Comparison of ENCODE assay signal across 8 mouse cellular contexts in genomic region chr17:4993497-4993839, GRCm38 (mm10). TPM values are rescaled to one million over a fixed set of nuclear protein-coding genes. Genes with fewer than 3 reads are reported as not detected.
DNase-seq lines count a peak whose midpoint lies in the region; ATAC-seq and TF ChIP-seq lines count a peak whose summit lies in the region.

No protein-coding gene starts in this region.

- ATAC-seq in heart, embryonic 14.5 days (ENCODE audit: insufficient number of reproducible peaks, insufficient read depth, low FRiP score, low read depth) = no peak

- no peak for DNase-seq in heart, postnatal 4 days
- DNase-seq in MEL (ENCODE audit: low read depth, low spot score) = peak; percentile 74
- no peak for DNase-seq in hindbrain, embryonic 10.5 days (ENCODE audit: low spot score)
- DNase-seq in midbrain, embryonic 10.5 days (ENCODE audit: low spot score) = no peak
- no peak for DNase-seq in frontal cortex, postnatal 14 days (ENCODE audit: low spot score in 2 of 2)
- no peak for DNase-seq in cerebellum, postnatal 10 days
- no peak for DNase-seq in layer of hippocampus, adult 11-12 months (ENCODE audit: low spot score)

- no peak; a peak in 1 of 4 replicates for TF ChIP-seq EP300 in MEL (IDR thresholded peaks at IDR 0.05; ENCODE audit: low read depth in 1 of 2, low read length in 2 of 2)

- peak overlapping the region; percentile 63 for H3K4me2 ChIP-seq in heart, embryonic 14.5 days (ENCODE audit: low read length)

- H3K9ac ChIP-seq in heart, embryonic 14.5 days (ENCODE audit: low read length) = peak overlapping the region; percentile 99
- peak overlapping the region; percentile 99 for H3K9ac ChIP-seq in MEL (ENCODE audit: control insufficient read depth, low read depth, low read length, poor library complexity, severe bottlenecking)

- H3K9me3 ChIP-seq in heart, embryonic 14.5 days (ENCODE audit: control insufficient read depth, low read length) = no peaks in the 10 kb centered on the region
- no peaks in the 10 kb centered on the region for H3K9me3 ChIP-seq in MEL (replicated peaks; ENCODE audit: insufficient read depth, low read length)
- H3K9me3 ChIP-seq in hindbrain, embryonic 10.5 days = no peaks in the 10 kb centered on the region
- H3K9me3 ChIP-seq in midbrain, embryonic 10.5 days (replicated peaks) = no peaks in the 10 kb centered on the region

- H3K4me3 ChIP-seq in heart, embryonic 14.5 days (ENCODE audit: control insufficient read depth in 1 of 2, insufficient read depth in 1 of 2, low read depth in 1 of 2, low read length in 2 of 2) = peak overlapping the region; percentile 91 to 97
- peak overlapping the region; percentile 75 to 92 for H3K4me3 ChIP-seq in MEL (ENCODE audit: control insufficient read depth in 1 of 2, insufficient read depth in 1 of 2, low read depth in 2 of 2, low read length in 2 of 2)
- H3K4me3 ChIP-seq in hindbrain, embryonic 10.5 days = peak overlapping the region; percentile 99
- peak overlapping the region; percentile 98 for H3K4me3 ChIP-seq in midbrain, embryonic 10.5 days

- peak overlapping the region; percentile 100 for H3K27ac ChIP-seq in heart, embryonic 14.5 days (replicated peaks in 1 of 2; ENCODE audit: control insufficient read depth in 1 of 2, insufficient read depth in 1 of 2, low read depth in 2 of 2, low read length in 2 of 2)
- H3K27ac ChIP-seq in MEL (ENCODE audit: control insufficient read depth, low read depth, low read length) = peak overlapping the region; percentile 97
- peak overlapping the region; percentile 100 for H3K27ac ChIP-seq in hindbrain, embryonic 10.5 days
- peak overlapping the region; percentile 100 for H3K27ac ChIP-seq in midbrain, embryonic 10.5 days (replicated peaks)

- peaks cover 34% of the 10 kb centered on the region for H3K79me2 ChIP-seq in MEL (ENCODE audit: control insufficient read depth, insufficient read depth, low read length, poor library complexity)

- no peak for TF ChIP-seq CTCF in MEL (IDR thresholded peaks at IDR 0.05 in 2 of 3, conservative IDR thresholded peaks at IDR 0.05 in 1 of 3; ENCODE audit: control insufficient read depth in 1 of 3, insufficient read depth in 1 of 3, low read depth in 2 of 3, low read length in 3 of 3, poor library complexity in 1 of 3, severe bottlenecking in 1 of 3)

- no peaks in the 10 kb centered on the region for H3K36me3 ChIP-seq in heart, embryonic 14.5 days (ENCODE audit: control insufficient read depth, insufficient read depth, low read length)
- peaks cover 0 to 7% of the 10 kb centered on the region in 2 experiments; a peak in 2 of 4 replicates for H3K36me3 ChIP-seq in MEL (ENCODE audit: control insufficient read depth in 1 of 2, insufficient read depth in 2 of 2, low read length in 2 of 2)
- no peaks in the 10 kb centered on the region for H3K36me3 ChIP-seq in hindbrain, embryonic 10.5 days
- no peaks in the 10 kb centered on the region for H3K36me3 ChIP-seq in midbrain, embryonic 10.5 days

- H3K27me3 ChIP-seq in heart, embryonic 14.5 days (ENCODE audit: control insufficient read depth, insufficient read depth, low read length) = no peaks in the 10 kb centered on the region
- no peaks in the 10 kb centered on the region; a peak in 1 of 4 replicates for H3K27me3 ChIP-seq in MEL (ENCODE audit: control insufficient read depth in 1 of 2, insufficient read depth in 2 of 2, low read length in 2 of 2)
- no peaks in the 10 kb centered on the region for H3K27me3 ChIP-seq in hindbrain, embryonic 10.5 days (ENCODE audit: insufficient read depth, poor library complexity, severe bottlenecking)
- H3K27me3 ChIP-seq in midbrain, embryonic 10.5 days (ENCODE audit: low read depth, poor library complexity, severe bottlenecking) = peaks cover 19% of the 10 kb centered on the region

- WGBS in heart, embryonic 14.5 days = 21% methylated on average over 9 of the region's 9 CpGs
- 16% methylated on average over 9 of the region's 9 CpGs for WGBS in hindbrain, embryonic 10.5 days
- WGBS in midbrain, embryonic 10.5 days = 18% methylated on average over 9 of the region's 9 CpGs

- H3K4me1 ChIP-seq in heart, embryonic 14.5 days (ENCODE audit: control insufficient read depth in 2 of 2, insufficient read depth in 2 of 2, low read length in 2 of 2) = peaks cover 0 to 15% of the 10 kb centered on the region in 2 experiments; a peak in 2 of 4 replicates
- H3K4me1 ChIP-seq in MEL (ENCODE audit: control insufficient read depth in 1 of 2, insufficient read depth in 2 of 2, low read length in 2 of 2) = peaks cover 2 to 9% of the 10 kb centered on the region in 2 experiments; a peak in 3 of 4 replicates
- H3K4me1 ChIP-seq in hindbrain, embryonic 10.5 days (replicated peaks) = peaks cover 49% of the 10 kb centered on the region
- H3K4me1 ChIP-seq in midbrain, embryonic 10.5 days = peaks cover 60% of the 10 kb centered on the region

- peak in 1 of 2 experiments; percentile 46; a peak in 1 of 4 replicates for TF ChIP-seq POLR2A in MEL (IDR thresholded peaks at IDR 0.05; ENCODE audit: control insufficient read depth in 1 of 2, insufficient read depth in 1 of 2, low read depth in 1 of 2, low read length in 2 of 2, poor library complexity in 1 of 2)

- no peak for TF ChIP-seq RAD21 in MEL (IDR thresholded peaks at IDR 0.05; ENCODE audit: low read depth, low read length)

TF ChIP-seq in MEL, 35 proteins besides CTCF, POLR2A, EP300 and RAD21:
- TF ChIP-seq UBTF (IDR thresholded peaks at IDR 0.05; ENCODE audit: borderline replicate concordance, insufficient read depth, low read depth, low read length) (no peak), NRF1 (IDR thresholded peaks at IDR 0.05; ENCODE audit: insufficient read depth, low read depth, low read length, poor library complexity, severe bottlenecking) (no peak), ZKSCAN1 (IDR thresholded peaks at IDR 0.05; ENCODE audit: low read depth, low read length) (0 out of 2 replicates have a peak, but pooled peaks have one; percentile 11), TAL1 (IDR thresholded peaks at IDR 0.05; ENCODE audit: low read length) (no peak), BHLHE40 (IDR thresholded peaks at IDR 0.05; ENCODE audit: borderline replicate concordance, low read depth, low read length) (no peak), E2F4 (IDR thresholded peaks at IDR 0.05; ENCODE audit: borderline replicate concordance, low read depth, low read length) (0 out of 2 replicates have a peak, but pooled peaks have one; percentile 15), RCOR1 (IDR thresholded peaks at IDR 0.05; ENCODE audit: low read depth, low read length) (0 out of 2 replicates have a peak, but pooled peaks have one; percentile 12), NELFE (IDR thresholded peaks at IDR 0.05; ENCODE audit: low read depth, low read length) (0 out of 2 replicates have a peak, but pooled peaks have one; percentile 37), MAFK (IDR thresholded peaks at IDR 0.05; ENCODE audit: borderline replicate concordance, low read depth, low read length) (no peak), SIN3A (IDR thresholded peaks at IDR 0.05; ENCODE audit: low read length) (no peak), CHD2 (IDR thresholded peaks at IDR 0.05; ENCODE audit: low read length) (no peak), ZMIZ1 (IDR thresholded peaks at IDR 0.05; ENCODE audit: low read depth, low read length) (no peak), TBP (IDR thresholded peaks at IDR 0.05; ENCODE audit: low read depth, low read length) (peak; percentile 62; the same call in 1 of the 2 replicates), USF1 (IDR thresholded peaks at IDR 0.05; ENCODE audit: low read depth, low read length) (no peak), CHD1 (IDR thresholded peaks at IDR 0.05; ENCODE audit: low read depth, low read length) (no peak), JUND (IDR thresholded peaks at IDR 0.05; ENCODE audit: low read depth, low read length) (no peak), ETS1 (IDR thresholded peaks at IDR 0.05; ENCODE audit: low read depth, low read length) (no peak), POLR2AphosphoS5 (IDR thresholded peaks at IDR 0.05; ENCODE audit: borderline replicate concordance, low read depth, low read length) (no peak), MAZ (IDR thresholded peaks at IDR 0.05; ENCODE audit: low read depth, low read length) (no peak), ZNF384 (IDR thresholded peaks at IDR 0.05; ENCODE audit: low read depth, low read length) (no peak), USF2 (IDR thresholded peaks at IDR 0.05; ENCODE audit: borderline replicate concordance in 1 of 2, insufficient read depth in 1 of 2, low read depth in 1 of 2, low read length in 2 of 2) (no peak), MYC (IDR thresholded peaks at IDR 0.05; ENCODE audit: low read depth, low read length) (0 out of 2 replicates have a peak, but pooled peaks have one; percentile 3)

RNA-seq across cellular contexts. Expression of gene Arid1b, which starts 0.7 kb away (rescaled TPM):
- polyA plus RNA-seq in heart, embryonic 14.5 days (2014; fragmentation: Nextera tagmentation; extraction: Ambion mirVana) = 8.7 and 9.1 TPM in 2 replicates
- total RNA-seq in heart, postnatal 4 days (2021) = 10 to 100 TPM; 40.5 to 41.6 TPM
- total RNA-seq in MEL (2012; rRNA removed) = 13.3 and 13.4 TPM in 2 replicates
- 10 to 100 TPM in 1 of 2 experiments, not detected in 1; 17.4 TPM for polyA plus RNA-seq in MEL (2012; ENCODE audit: insufficient read depth in 1 of 2, insufficient read length in 2 of 2, low read depth in 1 of 2, low replicate concordance in 2 of 2, missing spikeins in 1 of 2)
- polyA plus RNA-seq in hindbrain, embryonic 10.5 days (2016; fragmentation: Nextera tagmentation; extraction: Ambion mirVana) = 10.4 and 11.7 TPM in 2 replicates
- 8.9 and 10.8 TPM in 2 replicates for polyA plus RNA-seq in midbrain, embryonic 10.5 days (2016; fragmentation: Nextera tagmentation; extraction: Ambion mirVana)
